Mouse (Mus musculus) kidney, adult 2 months (tissue): ENCODE results near the gene Cnppd1.

Source experiments
- CTCF ChIP-seq: fragments of 200-500 bp; conservative IDR thresholded peaks from 2 replicates; pipeline ENCODE4 v1.5.1; 2011; ENCODE audit warnings: low read depth, mild to moderate bottlenecking, control low read depth, low read length, moderate library complexity, mixed read lengths; ENCODE audit not compliant: insufficient read depth, insufficient read length
- POLR2A ChIP-seq: fragments of 200-500 bp; IDR thresholded peaks from one replicate; pipeline ENCODE4 v1.6.1; 2011; ENCODE audit warnings: low read depth, low read length, control low read depth

DNA sequence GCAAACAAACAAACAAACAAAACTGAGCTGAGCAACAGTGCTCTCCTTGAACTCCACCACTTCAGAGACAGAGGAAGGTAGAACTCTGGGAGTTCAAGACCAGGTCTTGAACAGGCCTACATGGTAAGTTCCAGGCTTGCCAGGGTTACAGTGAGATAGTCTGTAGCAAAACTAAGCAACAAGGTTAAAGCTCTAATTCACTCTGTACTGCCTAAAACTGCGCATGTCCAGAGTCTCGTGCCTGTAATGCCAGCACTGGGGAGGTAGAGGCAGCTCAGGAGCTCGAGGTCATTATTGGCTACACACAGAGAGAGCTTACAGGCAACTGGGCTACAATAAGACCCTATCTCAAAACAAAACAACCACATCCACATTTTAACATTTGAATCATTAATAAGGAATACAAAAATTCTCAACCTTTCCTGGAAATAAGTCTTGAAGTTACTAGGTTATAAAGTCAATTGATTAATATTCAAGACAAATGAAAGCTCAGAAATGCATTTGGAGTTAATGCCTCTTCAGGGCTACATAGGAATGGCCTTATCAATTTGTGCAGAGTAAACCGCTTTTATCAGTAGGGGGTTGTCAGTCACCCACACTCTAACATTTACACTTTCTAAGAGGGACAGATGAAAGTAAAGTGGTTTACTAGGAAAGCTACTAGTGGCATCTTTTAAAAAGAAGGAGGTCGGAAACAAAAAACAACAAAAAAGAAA, 17.2 kb upstream of the Cnppd1 start:
- TF ChIP-seq POLR2A (no peak), CTCF (no peak)
